9 mouse cellular contexts compared by ENCODE assay signal in the genomic region with DNA sequence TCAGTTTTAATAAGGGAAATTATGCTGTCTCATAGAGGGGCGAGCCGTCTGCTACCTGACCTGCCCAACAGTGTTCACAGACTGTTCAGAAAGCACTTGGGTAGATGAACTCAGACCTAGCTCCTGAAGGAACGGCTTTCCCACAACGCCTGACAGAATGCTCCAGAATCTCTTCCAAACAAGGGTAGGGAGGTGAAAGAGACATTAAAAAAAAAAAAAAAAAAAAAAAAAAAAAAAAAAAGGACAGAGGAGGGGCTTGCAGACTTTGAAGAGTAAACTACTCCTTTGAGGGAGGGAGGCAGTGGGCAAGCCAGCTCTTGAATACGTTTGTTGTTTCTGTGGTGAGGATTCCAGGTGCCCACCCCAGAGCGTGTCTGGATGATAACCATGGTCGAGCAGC.
DNase-seq lines count a peak whose midpoint lies in the region; ATAC-seq and TF ChIP-seq lines count a peak whose summit lies in the region.
"Had no signal": no experiment of that assay in that cellular context is flagged by ENCODE, and none has a peak within 500 bp of the region (broad histone marks: within the 10 kb centered on the region; RNA-seq: fewer than 3 reads in every experiment).

No protein-coding gene starts in this region.

- H3K4me3 ChIP-seq in heart, embryonic 13.5 days, result no peak overlapping the region
- H3K4me3 ChIP-seq in lung, embryonic 15.5 days, result no peak overlapping the region
- no peak overlapping the region for H3K4me3 ChIP-seq in lung, adult 2 months (replicated peaks; ENCODE audit: extremely low read depth, low read depth, low read length)
- no peak overlapping the region for H3K4me3 ChIP-seq in embryonic facial prominence, embryonic 15.5 days (replicated peaks)
- H3K4me3 ChIP-seq in macrophage (ENCODE audit: inconsistent target), result no peak overlapping the region
- H3K4me3 ChIP-seq in hindbrain, embryonic 10.5 days, result no peak overlapping the region
- H3K4me3 ChIP-seq: neural tube, embryonic 12.5 days had no signal

- H3K9ac ChIP-seq in heart, embryonic 13.5 days, result no peak overlapping the region
- H3K9ac ChIP-seq in lung, embryonic 15.5 days, result no peak overlapping the region
- H3K9ac ChIP-seq in embryonic facial prominence, embryonic 15.5 days, result no peak overlapping the region

- peak overlapping the region; percentile 22; the same call in 1 of the 2 replicates for H3K4me2 ChIP-seq in heart, embryonic 13.5 days
- peak overlapping the region; percentile 24 for H3K4me2 ChIP-seq in lung, embryonic 15.5 days
- no peak overlapping the region for H3K4me2 ChIP-seq in embryonic facial prominence, embryonic 15.5 days (replicated peaks)
- H3K4me2 ChIP-seq: neural tube, embryonic 12.5 days had no signal

- WGBS in heart, embryonic 13.5 days, result 51% methylated on average over 7 of the region's 7 CpGs
- 34% methylated on average over 7 of the region's 7 CpGs for WGBS in lung, embryonic 15.5 days
- 36% methylated on average over 7 of the region's 7 CpGs for WGBS in lung, adult 2 months
- 38% methylated on average over 7 of the region's 7 CpGs for WGBS in embryonic facial prominence, embryonic 15.5 days
- 62% methylated on average over 5 of the region's 7 CpGs for WGBS in macrophage (ENCODE audit: missing documents)
- WGBS in hindbrain, embryonic 10.5 days, result 58% methylated on average over 7 of the region's 7 CpGs

- peak overlapping the region; percentile 85 for H3K27ac ChIP-seq in heart, embryonic 13.5 days (replicated peaks)
- H3K27ac ChIP-seq in lung, embryonic 15.5 days, result peak overlapping the region; percentile 86
- peak overlapping the region; percentile 84 for H3K27ac ChIP-seq in embryonic facial prominence, embryonic 15.5 days (replicated peaks)
- H3K27ac ChIP-seq in macrophage, result peak overlapping the region; percentile 74
- no peak overlapping the region for H3K27ac ChIP-seq in hindbrain, embryonic 10.5 days
- H3K27ac ChIP-seq: neural tube, embryonic 12.5 days had no signal

- no peaks in the 10 kb centered on the region for H3K9me3 ChIP-seq in heart, embryonic 13.5 days
- no peaks in the 10 kb centered on the region for H3K9me3 ChIP-seq in lung, embryonic 15.5 days
- H3K9me3 ChIP-seq in embryonic facial prominence, embryonic 15.5 days (replicated peaks), result no peaks in the 10 kb centered on the region
- no peaks in the 10 kb centered on the region for H3K9me3 ChIP-seq in hindbrain, embryonic 10.5 days
- H3K9me3 ChIP-seq: neural tube, embryonic 12.5 days had no signal

- no peak for TF ChIP-seq CTCF in lung, adult 2 months (IDR thresholded peaks at IDR 0.05; ENCODE audit: insufficient read depth, low read length)

- no peaks in the 10 kb centered on the region for H3K36me3 ChIP-seq in heart, embryonic 13.5 days
- no peaks in the 10 kb centered on the region for H3K36me3 ChIP-seq in lung, embryonic 15.5 days
- H3K36me3 ChIP-seq in embryonic facial prominence, embryonic 15.5 days, result no peaks in the 10 kb centered on the region
- no peaks in the 10 kb centered on the region for H3K36me3 ChIP-seq in macrophage (ENCODE audit: inconsistent target)
- no peaks in the 10 kb centered on the region for H3K36me3 ChIP-seq in hindbrain, embryonic 10.5 days
- H3K36me3 ChIP-seq: neural tube, embryonic 12.5 days had no signal

- ATAC-seq in heart, embryonic 13.5 days (ENCODE audit: extremely low read depth, insufficient number of reproducible peaks, low FRiP score, low TSS enrichment), result no peak
- ATAC-seq in lung, embryonic 15.5 days (ENCODE audit: borderline replicate concordance, extremely low read depth, low FRiP score, low TSS enrichment), result no peak
- no peak for ATAC-seq in embryonic facial prominence, embryonic 15.5 days (ENCODE audit: insufficient number of reproducible peaks, low FRiP score, low TSS enrichment, low read depth)

- no peak for DNase-seq in heart, adult 9 months (ENCODE audit: low spot score in 2 of 2)
- DNase-seq in lung, adult 2 months, result no peak
- no peak for DNase-seq in hindbrain, embryonic 10.5 days (ENCODE audit: low spot score)
- DNase-seq in cerebellum, adult 9-10 months, result no peak

- no peak for TF ChIP-seq POLR2A in lung, adult 2 months (IDR thresholded peaks at IDR 0.05; ENCODE audit: borderline replicate concordance, extremely low read depth, low read depth, low read length)

- H3K27me3 ChIP-seq in heart, embryonic 13.5 days (replicated peaks), result peaks cover 21% of the 10 kb centered on the region
- H3K27me3 ChIP-seq in lung, embryonic 15.5 days, result no peaks in the 10 kb centered on the region
- H3K27me3 ChIP-seq in embryonic facial prominence, embryonic 15.5 days, result no peaks in the 10 kb centered on the region
- H3K27me3 ChIP-seq in hindbrain, embryonic 10.5 days (ENCODE audit: insufficient read depth, poor library complexity, severe bottlenecking), result peaks cover 100% of the 10 kb centered on the region

- peaks cover 67% of the 10 kb centered on the region for H3K4me1 ChIP-seq in heart, embryonic 13.5 days
- peaks cover 69% of the 10 kb centered on the region for H3K4me1 ChIP-seq in lung, embryonic 15.5 days
- peaks cover 40% of the 10 kb centered on the region for H3K4me1 ChIP-seq in lung, adult 2 months (ENCODE audit: control insufficient read depth, insufficient read depth, low read length)
- peaks cover 75% of the 10 kb centered on the region for H3K4me1 ChIP-seq in embryonic facial prominence, embryonic 15.5 days
- H3K4me1 ChIP-seq in hindbrain, embryonic 10.5 days (replicated peaks), result peaks cover 58% of the 10 kb centered on the region

- no peaks in the 10 kb centered on the region for H3K79me2 ChIP-seq in macrophage (ENCODE audit: inconsistent target)
